Mouse (Mus musculus): ENCODE data around the gene Olfr467. TPM values are rescaled to one million over a fixed set of nuclear protein-coding genes. Genes with fewer than 3 reads are reported as not detected.
"Not testable (repeated sequence)": the region's sequence is repeated elsewhere in the genome, so short reads cannot be mapped to it uniquely, and the experiment has no call there.

Gene Olfr467
- polyA plus RNA-seq (2015; fragmentation: Nextera tagmentation; extraction: Ambion mirVana), result not detected in 2 replicates

DNA sequence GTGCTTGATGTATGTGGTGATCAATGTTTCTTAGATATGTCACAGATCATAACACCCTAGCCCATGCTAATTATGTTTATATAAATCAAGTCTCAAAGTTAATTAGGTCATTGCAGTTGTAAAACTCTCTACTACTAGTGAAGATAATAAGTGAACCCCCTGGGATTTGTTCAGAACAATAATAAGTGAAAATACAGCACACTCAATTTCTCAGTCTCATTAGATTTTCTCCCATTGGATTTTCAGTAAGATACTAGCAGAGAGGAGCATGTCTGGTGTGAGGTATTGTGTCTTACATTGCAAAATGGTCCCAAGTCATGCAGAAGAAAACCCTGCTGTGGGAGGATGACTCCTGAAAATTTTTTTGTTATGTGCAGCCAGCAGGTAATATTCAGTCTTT is at the start of gene Olfr467:
Gene Olfr467 (plus strand): TSS at position 301 of the 400 bp plus-strand sequence.
- Histone ChIP-seq H3K27ac (ENCODE audit: low read length) (no peak within 1 kb of the TSS), H3K9me3 (ENCODE audit: control insufficient read depth, low read length) (peaks cover 2% of the 10 kb centered on the region; the same call in 1 of the 2 replicates), H3K9ac (ENCODE audit: low read length) (no peak within 1 kb of the TSS), H3K4me2 (ENCODE audit: low read depth, low read length) (no peak within 1 kb of the TSS), H3K4me1 (replicated peaks; ENCODE audit: control insufficient read depth, insufficient read depth, low read length) (no peaks in the 10 kb centered on the region), H3K27me3 (ENCODE audit: control insufficient read depth, insufficient read depth, low read depth, low read length) (no peaks in the 10 kb centered on the region), H3K36me3 (ENCODE audit: control insufficient read depth, insufficient read depth, low read length) (no peaks in the 10 kb centered on the region), H3K4me3 (ENCODE audit: low read length) (no peak within 1 kb of the TSS)
- no peak for ATAC-seq (ENCODE audit: low read depth)

DNA sequence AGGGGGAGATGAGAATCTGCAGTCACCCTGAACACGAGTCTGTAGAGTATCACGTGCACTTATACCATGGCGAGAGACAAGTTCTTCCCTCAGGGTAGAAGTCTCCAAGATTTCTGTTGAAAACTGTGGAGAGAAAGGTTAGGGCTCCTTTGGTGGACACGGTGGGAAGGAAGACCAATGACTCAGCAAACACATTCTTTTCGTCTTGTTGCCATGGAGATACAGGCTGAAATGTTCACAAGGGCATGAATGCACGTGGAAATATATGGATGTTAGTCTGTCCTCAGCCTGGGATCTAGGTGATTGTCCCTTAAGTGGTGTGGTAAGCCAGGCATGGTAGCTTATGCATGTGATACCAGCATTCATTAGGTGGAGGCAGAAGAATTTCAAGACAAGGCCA is 41.3 kb upstream of the Olfr467 start:
- 50% methylated on average over 6 of the region's 6 CpGs for WGBS
- H3K4me1 ChIP-seq (replicated peaks; ENCODE audit: control insufficient read depth, insufficient read depth, low read length), result no peaks in the 10 kb centered on the region
- H3K36me3 ChIP-seq (ENCODE audit: control insufficient read depth, insufficient read depth, low read length), result no peaks in the 10 kb centered on the region
- no peak overlapping the region for H3K4me2 ChIP-seq (ENCODE audit: low read depth, low read length)
- no peaks in the 10 kb centered on the region for H3K9me3 ChIP-seq (ENCODE audit: control insufficient read depth, low read length)
- no peaks in the 10 kb centered on the region for H3K27me3 ChIP-seq (ENCODE audit: control insufficient read depth, insufficient read depth, low read depth, low read length)
- H3K9ac ChIP-seq (ENCODE audit: low read length), result no peak overlapping the region
- ATAC-seq (ENCODE audit: low read depth), result no peak
- H3K4me3 ChIP-seq (ENCODE audit: low read length), result no peak overlapping the region
- H3K27ac ChIP-seq (ENCODE audit: low read length), result no peak overlapping the region

DNA sequence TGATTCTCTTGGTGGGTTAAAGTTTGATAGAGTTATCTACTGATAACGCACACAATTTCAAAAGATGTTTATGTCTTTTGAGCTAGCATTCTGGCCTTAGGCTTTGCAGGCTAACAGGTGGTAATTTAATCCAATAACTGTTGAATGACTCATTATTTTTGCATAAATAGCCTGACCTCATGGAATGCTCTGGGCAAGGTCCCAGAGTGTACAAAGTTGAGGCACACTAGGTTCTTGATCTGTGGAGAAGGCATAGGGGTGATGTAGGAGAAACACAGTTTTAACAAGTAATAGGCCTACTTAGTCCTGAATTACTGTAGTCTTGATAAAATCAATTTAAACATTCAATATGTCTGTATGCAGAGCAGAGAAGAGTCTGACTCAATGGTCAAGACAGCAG is 33.8 kb upstream of the Olfr467 start:
- no peak overlapping the region for H3K27ac ChIP-seq (ENCODE audit: low read length)
- H3K36me3 ChIP-seq (ENCODE audit: control insufficient read depth, insufficient read depth, low read length), result no peaks in the 10 kb centered on the region
- no peaks in the 10 kb centered on the region for H3K27me3 ChIP-seq (ENCODE audit: control insufficient read depth, insufficient read depth, low read depth, low read length)
- H3K9me3 ChIP-seq (ENCODE audit: control insufficient read depth, low read length), result no peaks in the 10 kb centered on the region
- no peak for ATAC-seq (ENCODE audit: low read depth)
- no peaks in the 10 kb centered on the region for H3K4me1 ChIP-seq (replicated peaks; ENCODE audit: control insufficient read depth, insufficient read depth, low read length)
- H3K9ac ChIP-seq (ENCODE audit: low read length), result no peak overlapping the region
- no peak overlapping the region for H3K4me2 ChIP-seq (ENCODE audit: low read depth, low read length)
- no peak overlapping the region for H3K4me3 ChIP-seq (ENCODE audit: low read length)
- WGBS, result 53% methylated on average over 1 of the region's 1 CpGs

DNA sequence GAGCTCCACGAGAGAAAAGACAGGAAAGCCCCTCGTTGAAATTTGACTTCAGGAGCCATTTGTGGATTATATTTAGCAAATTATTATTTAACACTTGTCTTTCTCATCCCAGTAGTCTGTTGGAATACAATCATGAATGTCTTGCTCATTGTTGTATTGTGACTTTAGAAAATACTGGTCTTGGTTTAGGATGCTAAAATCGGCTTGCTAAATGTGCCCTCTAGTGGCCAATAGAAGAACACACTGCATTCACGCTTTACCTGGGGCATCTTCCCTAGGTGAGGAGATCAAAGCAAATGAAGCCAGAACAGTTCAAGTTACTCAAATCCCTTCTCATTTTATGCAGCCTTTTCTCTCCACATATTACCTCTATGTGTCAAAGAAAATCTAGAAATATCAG is 32.5 kb upstream of the Olfr467 start:
- Histone ChIP-seq H3K4me2 (ENCODE audit: low read depth, low read length) (no peak overlapping the region), H3K27me3 (ENCODE audit: control insufficient read depth, insufficient read depth, low read depth, low read length) (no peaks in the 10 kb centered on the region), H3K4me3 (ENCODE audit: low read length) (no peak overlapping the region), H3K9me3 (ENCODE audit: control insufficient read depth, low read length) (no peaks in the 10 kb centered on the region), H3K36me3 (ENCODE audit: control insufficient read depth, insufficient read depth, low read length) (no peaks in the 10 kb centered on the region), H3K9ac (ENCODE audit: low read length) (no peak overlapping the region), H3K27ac (ENCODE audit: low read length) (no peak overlapping the region), H3K4me1 (replicated peaks; ENCODE audit: control insufficient read depth, insufficient read depth, low read length) (no peaks in the 10 kb centered on the region)
- 37% methylated on average over 4 of the region's 4 CpGs for WGBS
- no peak for ATAC-seq (ENCODE audit: low read depth)

DNA sequence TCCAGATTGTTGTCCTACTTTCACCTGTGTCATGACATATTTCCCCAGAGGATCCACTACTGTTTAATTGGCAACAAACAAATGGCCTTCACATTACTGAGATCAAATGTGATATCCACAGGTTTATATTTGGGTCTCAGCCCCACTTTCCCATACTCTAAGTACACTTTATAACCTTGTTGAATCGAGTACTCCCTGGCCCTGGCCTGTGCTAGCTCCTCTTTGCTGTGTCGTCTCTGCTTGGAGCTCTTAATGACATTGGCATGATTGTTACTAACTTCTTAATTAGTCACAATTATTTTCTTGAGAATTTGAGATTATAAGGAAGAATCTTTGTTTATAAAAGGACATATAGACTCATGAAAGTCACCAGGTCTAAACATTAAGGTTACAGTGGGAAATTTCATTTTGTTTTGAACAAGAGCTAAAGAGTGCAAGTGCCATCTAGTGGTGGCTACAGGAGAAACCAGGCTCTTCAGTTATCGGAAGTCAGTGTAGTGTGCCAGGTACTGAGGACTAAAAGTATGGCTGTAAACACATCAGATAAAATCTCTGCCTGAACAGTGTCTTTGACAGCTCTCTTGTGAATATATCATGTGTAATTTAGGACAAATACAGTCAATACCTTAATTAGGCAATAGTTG is 24.0 kb upstream of the Olfr467 start:
- H3K4me3 ChIP-seq (ENCODE audit: low read length), result no peak overlapping the region
- H3K36me3 ChIP-seq (ENCODE audit: control insufficient read depth, insufficient read depth, low read length), result no peaks in the 10 kb centered on the region
- WGBS, result 51% methylated on average over 3 of the region's 3 CpGs
- H3K9me3 ChIP-seq (ENCODE audit: control insufficient read depth, low read length), result no peaks in the 10 kb centered on the region
- H3K27me3 ChIP-seq (ENCODE audit: control insufficient read depth, insufficient read depth, low read depth, low read length), result no peaks in the 10 kb centered on the region
- H3K4me2 ChIP-seq (ENCODE audit: low read depth, low read length), result no peak overlapping the region
- H3K27ac ChIP-seq (ENCODE audit: low read length), result no peak overlapping the region
- no peaks in the 10 kb centered on the region for H3K4me1 ChIP-seq (replicated peaks; ENCODE audit: control insufficient read depth, insufficient read depth, low read length)
- no peak for ATAC-seq (ENCODE audit: low read depth)
- H3K9ac ChIP-seq (ENCODE audit: low read length), result no peak overlapping the region

DNA sequence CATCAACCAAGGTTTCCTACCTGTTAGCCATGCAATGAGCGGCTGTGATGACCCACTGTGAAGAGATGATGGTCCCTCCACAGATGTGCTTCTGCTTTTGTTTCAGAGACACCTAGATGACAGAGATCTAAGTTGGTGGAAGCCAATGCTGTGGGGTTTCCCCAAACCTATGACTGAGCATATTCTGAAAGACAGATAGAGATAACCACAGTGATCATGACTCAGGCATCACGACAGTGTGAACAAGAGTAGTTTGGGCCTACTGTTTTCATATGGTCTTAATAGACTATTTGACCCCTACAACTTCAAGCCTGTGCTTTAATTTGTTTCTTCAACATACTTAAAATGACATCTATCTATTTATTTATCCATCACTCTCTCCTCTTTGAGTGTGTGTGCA is 15.6 kb upstream of the Olfr467 start:
- Histone ChIP-seq H3K4me1 (replicated peaks; ENCODE audit: control insufficient read depth, insufficient read depth, low read length) (no peaks in the 10 kb centered on the region), H3K4me2 (ENCODE audit: low read depth, low read length) (no peak overlapping the region), H3K9ac (ENCODE audit: low read length) (no peak overlapping the region), H3K27me3 (ENCODE audit: control insufficient read depth, insufficient read depth, low read depth, low read length) (no peaks in the 10 kb centered on the region), H3K4me3 (ENCODE audit: low read length) (no peak overlapping the region), H3K9me3 (ENCODE audit: control insufficient read depth, low read length) (no peaks in the 10 kb centered on the region), H3K27ac (ENCODE audit: low read length) (no peak overlapping the region), H3K36me3 (ENCODE audit: control insufficient read depth, insufficient read depth, low read length) (no peaks in the 10 kb centered on the region)
- ATAC-seq (ENCODE audit: low read depth), result no peak
- WGBS, result 74% methylated on average over 2 of the region's 2 CpGs

DNA sequence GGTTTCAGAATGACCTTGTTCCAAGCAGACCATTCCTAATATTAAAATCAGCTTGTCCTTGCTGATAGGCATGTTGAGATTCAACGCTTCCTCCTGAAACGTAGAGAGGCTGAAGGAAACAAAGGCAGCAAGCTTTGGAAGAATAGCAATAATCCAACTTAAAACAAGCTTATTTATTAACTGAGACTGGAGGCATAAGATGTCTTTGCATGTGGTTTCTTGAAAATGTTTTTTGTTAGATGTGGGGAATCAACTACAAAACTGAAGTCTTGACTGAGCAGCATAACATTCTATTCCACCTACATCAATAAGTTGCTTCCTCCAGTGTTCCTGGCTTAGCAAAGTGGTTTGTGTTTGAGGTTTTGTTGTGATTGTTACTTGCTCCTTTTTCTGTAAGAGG is 11.0 kb upstream of the Olfr467 start, which contains the start of gene Ovch2:
Gene Ovch2 (minus strand): TSS at position 101 of the 400 bp plus-strand sequence.
- Histone ChIP-seq H3K36me3 (ENCODE audit: control insufficient read depth, insufficient read depth, low read length) (no peaks in the 10 kb centered on the region), H3K27ac (ENCODE audit: low read length) (no peak within 1 kb of the TSS), H3K9ac (ENCODE audit: low read length) (no peak within 1 kb of the TSS), H3K9me3 (ENCODE audit: control insufficient read depth, low read length) (no peaks in the 10 kb centered on the region; the same call in 1 of the 2 replicates), H3K27me3 (ENCODE audit: control insufficient read depth, insufficient read depth, low read depth, low read length) (no peaks in the 10 kb centered on the region), H3K4me3 (ENCODE audit: low read length) (no peak within 1 kb of the TSS), H3K4me1 (replicated peaks; ENCODE audit: control insufficient read depth, insufficient read depth, low read length) (no peaks in the 10 kb centered on the region), H3K4me2 (ENCODE audit: low read depth, low read length) (no peak within 1 kb of the TSS)
- ATAC-seq (ENCODE audit: low read depth), result no peak
- 92% methylated on average over 2 of the region's 2 CpGs for WGBS

DNA sequence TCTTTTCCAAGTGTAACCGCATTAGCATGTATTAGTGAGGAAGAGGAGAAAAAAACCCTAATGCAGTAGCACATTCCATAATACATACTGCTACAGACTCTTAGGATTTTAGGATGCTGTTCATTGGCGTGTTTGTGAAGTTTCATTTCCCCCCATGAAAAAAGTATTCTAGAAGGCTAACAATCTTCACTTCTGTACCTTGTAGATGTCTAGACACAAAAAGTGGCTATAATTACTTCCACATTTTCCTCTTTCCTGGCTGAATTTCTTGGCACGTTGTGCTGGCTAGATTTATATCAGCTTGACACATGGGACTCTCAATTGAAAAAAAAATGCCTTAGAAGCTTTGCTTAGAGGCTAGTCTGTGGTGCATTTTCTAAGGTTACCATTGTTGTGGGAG is 9.9 kb upstream of the Olfr467 start:
- Histone ChIP-seq H3K4me3 (ENCODE audit: low read length) (no peak overlapping the region), H3K36me3 (ENCODE audit: control insufficient read depth, insufficient read depth, low read length) (no peaks in the 10 kb centered on the region), H3K27ac (ENCODE audit: low read length) (no peak overlapping the region), H3K4me2 (ENCODE audit: low read depth, low read length) (no peak overlapping the region), H3K9me3 (ENCODE audit: control insufficient read depth, low read length) (no peaks in the 10 kb centered on the region; the same call in 1 of the 2 replicates), H3K4me1 (replicated peaks; ENCODE audit: control insufficient read depth, insufficient read depth, low read length) (no peaks in the 10 kb centered on the region), H3K27me3 (ENCODE audit: control insufficient read depth, insufficient read depth, low read depth, low read length) (no peaks in the 10 kb centered on the region), H3K9ac (ENCODE audit: low read length) (no peak overlapping the region)
- ATAC-seq (ENCODE audit: low read depth), result no peak
- WGBS, result 69% methylated on average over 3 of the region's 3 CpGs

DNA sequence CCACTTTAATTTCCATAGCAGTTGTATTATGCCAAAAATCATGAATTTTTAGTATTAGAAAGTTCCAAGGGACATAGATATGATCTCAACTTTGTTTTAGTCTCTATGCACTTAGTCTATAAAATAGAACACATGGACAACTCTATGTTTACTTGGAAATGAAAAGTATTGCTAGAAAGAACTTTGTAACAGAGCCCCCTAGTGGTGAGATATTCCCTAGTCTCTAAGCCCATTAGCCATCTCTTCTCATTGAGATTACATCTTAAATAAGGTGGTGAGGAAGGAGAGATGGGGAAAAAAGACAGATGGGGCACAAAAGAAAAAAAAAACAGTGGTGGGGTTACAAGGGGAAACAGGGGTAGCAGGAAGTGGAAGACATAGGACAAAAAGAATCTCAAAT is 7.4 kb downstream of the Olfr467 start:
- Histone ChIP-seq H3K36me3 (ENCODE audit: control insufficient read depth, insufficient read depth, low read length) (no peaks in the 10 kb centered on the region), H3K4me2 (ENCODE audit: low read depth, low read length) (no peak overlapping the region), H3K9me3 (ENCODE audit: control insufficient read depth, low read length) (no peaks in the 10 kb centered on the region), H3K4me3 (ENCODE audit: low read length) (no peak overlapping the region), H3K27me3 (ENCODE audit: control insufficient read depth, insufficient read depth, low read depth, low read length) (no peaks in the 10 kb centered on the region), H3K9ac (ENCODE audit: low read length) (no peak overlapping the region), H3K4me1 (replicated peaks; ENCODE audit: control insufficient read depth, insufficient read depth, low read length) (no peaks in the 10 kb centered on the region), H3K27ac (ENCODE audit: low read length) (no peak overlapping the region)
- no peak for ATAC-seq (ENCODE audit: low read depth)

DNA sequence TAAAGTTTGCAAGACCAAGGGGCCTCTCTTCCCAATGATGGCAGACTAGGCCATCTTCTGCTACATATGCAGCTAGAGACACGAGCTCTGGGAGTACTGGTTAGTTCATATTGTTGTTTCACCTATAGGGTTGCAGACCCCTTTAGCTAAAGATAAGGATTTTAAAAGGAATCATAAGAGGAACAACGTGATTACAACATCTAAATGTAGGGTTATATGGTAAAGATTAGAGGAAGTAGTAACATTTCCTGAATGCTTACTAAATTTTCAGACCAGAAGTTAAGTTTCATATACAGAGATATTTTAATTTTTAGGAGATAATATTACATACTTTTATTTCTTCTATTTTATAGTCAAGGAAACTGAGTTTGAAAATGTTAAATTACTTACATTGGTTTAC is 11.8 kb downstream of the Olfr467 start:
- not testable (repeated sequence) for H3K9ac ChIP-seq (ENCODE audit: low read length); H3K36me3 ChIP-seq (ENCODE audit: control insufficient read depth, insufficient read depth, low read length); ATAC-seq (ENCODE audit: low read depth); H3K4me1 ChIP-seq (replicated peaks; ENCODE audit: control insufficient read depth, insufficient read depth, low read length); H3K9me3 ChIP-seq (ENCODE audit: control insufficient read depth, low read length); H3K27ac ChIP-seq (ENCODE audit: low read length); H3K4me2 ChIP-seq (ENCODE audit: low read depth, low read length); H3K27me3 ChIP-seq (ENCODE audit: control insufficient read depth, insufficient read depth, low read depth, low read length); H3K4me3 ChIP-seq (ENCODE audit: low read length)
- 46% methylated on average over 2 of the region's 2 CpGs for WGBS
